Mouse (Mus musculus) kidney, postnatal 25 days (tissue): ENCODE measurements around the gene Rhbg.

ENCODE experiments used
- DNase-seq, 2 experiments: peaks; one replicate each; pipeline ENCODE4 v3.0.0; 2021; ENCODE audit warnings: mixed read lengths in 2 of 2

Gene Rhbg

DNA sequence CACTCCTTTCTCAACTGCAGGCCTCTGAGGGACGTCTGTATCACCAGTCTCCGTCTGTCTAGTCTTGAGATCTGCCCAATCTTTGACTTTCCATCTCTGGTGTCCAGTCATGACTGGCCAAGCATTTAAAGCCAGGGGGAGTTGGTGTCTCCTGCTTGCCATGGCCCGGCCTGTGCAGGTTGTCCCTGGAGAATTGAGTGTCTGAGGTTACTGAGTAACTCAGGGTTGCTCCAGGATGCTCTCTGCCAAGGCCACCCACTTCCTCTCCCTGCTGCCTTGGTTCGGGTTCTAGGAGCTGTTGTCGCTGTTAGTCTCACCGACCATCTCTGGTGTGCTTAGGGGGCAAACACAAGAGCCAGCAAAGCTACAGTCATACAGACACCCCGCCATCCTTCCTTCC, 1.9 kb upstream of the Rhbg start:
- peak in 1 of 2 experiments; percentile 38 for DNase-seq

DNA sequence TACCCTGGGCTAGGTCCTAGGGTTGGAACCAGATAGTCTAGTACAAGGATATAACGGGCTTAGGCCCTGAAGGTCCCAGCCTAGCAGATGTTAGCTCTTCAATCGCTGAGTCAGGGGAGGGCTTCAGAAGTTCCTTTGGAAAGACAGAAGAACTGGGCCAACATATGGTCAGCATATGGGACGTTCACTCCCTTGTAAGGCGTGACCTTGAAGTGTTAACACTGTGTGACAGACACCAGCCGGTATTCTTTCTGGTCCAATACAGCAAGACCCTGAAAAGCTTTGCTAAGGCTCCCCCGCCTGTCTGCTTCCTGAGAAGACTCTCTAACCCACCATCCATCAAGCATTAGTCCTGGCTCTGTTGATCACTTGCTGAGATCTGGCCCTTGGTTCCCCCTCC, 1.4 kb upstream of the Rhbg start:
- no peak for DNase-seq

DNA sequence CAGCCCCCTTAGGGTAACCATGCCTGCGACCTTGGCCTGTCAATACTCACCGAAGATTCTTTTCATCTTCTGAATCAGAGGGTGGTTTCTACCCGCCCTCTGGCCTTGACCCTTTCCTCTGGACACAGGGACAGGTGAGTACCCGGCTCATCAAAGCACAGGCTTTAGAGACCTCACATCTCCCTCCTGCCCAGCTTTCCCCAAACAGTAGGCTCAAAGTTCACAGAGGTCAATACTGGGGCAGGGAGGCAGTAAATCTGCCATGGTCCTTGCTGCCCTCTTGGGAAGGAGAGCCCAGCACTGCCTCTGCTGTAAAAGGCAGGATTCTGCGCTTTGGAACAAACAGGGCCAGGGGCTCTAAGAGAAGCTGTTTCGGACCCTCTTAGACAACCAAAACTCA, 1.8 kb downstream of the Rhbg start:
- DNase-seq = peak in 1 of 2 experiments; percentile 25

DNA sequence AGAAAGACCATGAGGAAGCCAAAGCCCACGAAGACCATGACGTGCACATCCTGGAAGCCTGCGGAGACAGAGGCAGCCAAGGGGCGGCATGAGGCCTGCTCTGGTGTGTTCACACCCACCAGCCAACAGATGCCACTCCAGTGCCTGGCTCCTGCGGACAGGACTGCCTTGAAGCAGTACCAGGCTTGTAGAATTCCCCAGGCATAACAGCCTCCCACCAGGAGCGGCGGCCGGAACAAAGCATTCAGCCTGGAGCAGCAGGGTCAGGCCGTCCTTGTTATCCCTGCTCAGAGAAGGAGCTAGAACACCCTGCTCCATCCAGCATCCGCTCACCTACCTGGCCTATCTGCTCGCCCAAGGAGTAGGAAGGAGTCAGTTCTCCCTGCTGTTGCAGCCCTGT, 6.1 kb downstream of the Rhbg start:
- DNase-seq = peak in 1 of 2 experiments; percentile 40

DNA sequence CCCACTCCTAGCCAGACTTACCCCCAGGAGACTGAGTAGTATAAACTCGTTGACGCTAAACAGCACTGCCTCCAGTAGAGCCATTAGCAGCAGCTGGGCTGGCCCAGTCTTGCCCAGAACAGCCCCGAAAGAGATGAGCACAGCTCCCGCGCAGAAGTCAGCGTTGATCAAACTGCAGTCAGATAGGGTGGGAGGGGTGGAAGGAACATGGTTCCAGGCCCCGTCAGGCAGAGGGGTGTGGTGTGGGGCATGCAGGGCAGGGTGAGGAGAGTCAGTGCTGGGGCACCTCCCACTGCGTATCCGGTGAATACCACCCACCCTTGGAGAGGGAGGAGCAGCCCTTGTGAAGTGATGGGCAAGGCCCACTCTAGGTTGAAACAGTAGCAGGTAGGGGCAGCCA, 6.8 kb downstream of the Rhbg start:
- peak in 1 of 2 experiments; percentile 35 for DNase-seq

DNA sequence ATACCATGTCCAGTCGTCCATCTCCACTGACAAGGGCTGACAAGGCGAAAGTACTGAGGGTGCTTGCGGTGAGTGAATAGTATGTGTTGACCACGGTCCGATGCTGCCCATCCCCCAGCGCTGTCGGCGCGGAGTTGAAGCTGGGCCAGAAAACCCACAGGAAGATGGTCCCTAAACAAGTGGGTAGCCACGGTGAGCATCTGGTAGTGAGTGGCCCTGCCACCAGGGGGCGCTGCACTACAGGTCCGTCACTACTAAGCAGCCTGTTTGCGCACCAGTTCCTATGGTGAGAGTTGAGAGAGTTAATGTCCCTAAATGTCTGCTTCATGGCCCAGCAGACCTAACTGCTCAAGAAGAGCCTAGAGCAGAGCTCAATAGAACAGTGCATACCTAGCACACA, 8.7 kb downstream of the Rhbg start:
- DNase-seq = peak; percentile 74 to 80

DNA sequence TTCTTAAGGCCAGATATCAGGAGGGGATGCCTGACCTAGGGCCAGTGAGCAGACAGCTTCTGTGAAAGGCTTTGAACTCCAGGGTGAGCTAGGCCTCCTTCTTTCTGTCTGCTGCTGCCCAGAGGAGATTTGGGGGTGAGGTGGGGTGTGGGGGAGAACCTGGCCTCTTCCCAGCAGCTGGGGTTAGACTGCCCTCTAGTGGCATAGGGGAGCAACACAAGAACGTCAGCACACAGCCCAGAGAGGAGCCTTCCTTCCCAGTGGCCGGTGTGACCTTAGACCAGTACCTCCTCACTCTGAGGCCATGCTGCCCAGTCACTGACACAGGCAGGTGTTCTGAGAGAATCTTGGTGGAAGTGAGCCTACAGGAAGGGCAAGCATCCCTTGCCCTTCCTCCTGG, 10.4 kb downstream of the Rhbg start:
- DNase-seq = peak; percentile 52 to 56

DNA sequence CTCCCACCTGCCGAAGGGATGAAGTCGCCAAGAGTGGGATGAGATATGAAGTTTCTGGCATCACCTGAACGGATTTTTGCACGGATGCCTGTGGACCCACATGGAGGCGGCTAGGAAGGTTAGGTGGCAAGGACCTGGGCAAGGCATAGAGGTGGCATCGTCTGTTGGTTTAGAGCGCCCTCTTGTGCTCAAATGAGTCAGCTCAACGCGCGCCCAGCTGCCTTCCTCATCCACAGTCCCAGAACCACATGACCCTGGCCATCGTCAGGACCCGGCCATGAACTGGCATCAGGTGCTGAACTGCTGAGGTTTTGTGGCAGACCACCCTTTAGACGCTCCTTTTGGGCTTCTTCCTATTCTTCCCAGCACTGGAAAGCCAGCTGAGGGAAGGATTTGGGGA, 12.0 kb downstream of the Rhbg start:
- peak; percentile 74 to 86 for DNase-seq

DNA sequence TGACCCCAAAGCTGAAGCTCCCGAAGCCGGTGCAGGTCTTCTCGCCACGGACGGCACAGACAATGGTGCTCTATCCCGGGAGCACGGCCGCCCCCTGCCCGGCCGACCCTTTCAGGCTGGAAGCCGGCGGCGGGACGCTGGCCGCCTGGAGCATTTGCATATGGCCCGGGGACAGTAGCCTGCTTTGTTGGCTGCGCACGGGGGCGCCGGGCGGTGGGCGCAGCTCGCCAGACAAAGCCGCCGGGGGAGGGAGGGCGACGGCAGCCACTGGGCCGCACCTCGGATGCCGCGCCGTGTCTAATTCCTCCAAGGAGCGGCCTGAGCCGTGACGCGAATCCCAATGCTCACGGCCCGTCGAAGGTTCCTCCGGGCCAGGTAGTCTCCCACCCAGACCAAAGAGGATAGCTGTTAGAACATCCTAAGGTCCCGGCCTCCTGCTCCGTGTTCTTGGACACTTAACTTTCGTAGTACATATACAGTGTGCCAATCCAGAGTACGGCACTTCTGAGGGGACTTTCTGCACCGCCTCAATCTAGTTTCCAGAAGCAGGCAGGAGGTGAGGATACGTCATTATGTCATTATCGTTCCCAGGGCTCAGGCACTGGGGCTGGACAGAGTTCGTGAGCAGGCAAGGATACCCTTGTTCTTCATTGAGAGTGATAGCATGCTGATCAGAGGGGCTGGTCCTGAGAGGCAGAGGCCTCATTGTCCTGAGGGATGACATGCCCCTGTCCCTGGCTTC, 13.3 kb downstream of the Rhbg start:
- DNase-seq = no peak

DNA sequence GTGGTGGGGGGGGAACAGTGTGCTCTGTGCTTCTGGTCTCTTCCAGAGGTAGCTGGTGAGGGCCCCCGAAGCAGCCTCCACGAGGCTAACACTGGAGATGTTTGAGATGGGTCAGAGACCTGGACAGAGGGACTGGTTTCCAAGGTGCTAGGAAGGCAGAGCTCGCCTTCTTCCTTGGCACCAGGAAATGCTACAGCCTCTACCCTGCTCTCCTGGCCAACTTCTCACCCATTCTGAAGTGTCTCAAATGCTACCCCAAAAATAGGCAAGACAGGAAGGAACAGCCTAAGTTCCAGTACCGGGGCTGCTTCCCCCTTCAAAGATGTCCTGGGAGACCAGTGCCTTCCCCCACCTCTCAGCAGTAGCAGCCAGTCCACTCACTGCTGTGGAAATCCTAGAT, 15.1 kb downstream of the Rhbg start:
- no peak for DNase-seq

DNA sequence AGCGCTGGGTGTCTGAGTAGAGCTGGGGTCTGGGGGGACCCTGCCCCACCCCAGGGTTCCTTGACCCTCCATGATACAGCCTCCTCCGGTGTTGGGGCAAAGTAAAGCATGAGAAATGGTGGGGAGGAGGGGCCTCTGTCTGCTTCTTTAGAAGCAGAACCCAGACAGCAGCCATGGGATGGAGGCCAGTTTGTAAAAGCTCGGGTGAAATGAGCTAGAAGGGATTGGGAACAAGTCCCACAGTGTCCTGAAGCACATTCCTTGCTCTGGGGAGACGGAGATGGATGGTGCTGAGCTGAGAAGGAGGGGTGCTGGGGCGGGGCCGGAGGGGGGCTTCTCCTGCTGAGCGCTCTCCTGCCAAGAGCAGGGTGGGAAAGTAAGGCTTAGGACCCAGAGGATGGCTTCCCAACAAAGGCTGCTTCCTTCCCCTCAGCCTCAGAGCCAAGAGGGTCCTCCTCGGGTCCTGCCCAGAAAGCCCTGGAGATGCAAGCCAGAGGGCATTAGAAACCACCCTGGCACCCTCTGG, 15.6 kb downstream of the Rhbg start:
- DNase-seq = no peak

DNA sequence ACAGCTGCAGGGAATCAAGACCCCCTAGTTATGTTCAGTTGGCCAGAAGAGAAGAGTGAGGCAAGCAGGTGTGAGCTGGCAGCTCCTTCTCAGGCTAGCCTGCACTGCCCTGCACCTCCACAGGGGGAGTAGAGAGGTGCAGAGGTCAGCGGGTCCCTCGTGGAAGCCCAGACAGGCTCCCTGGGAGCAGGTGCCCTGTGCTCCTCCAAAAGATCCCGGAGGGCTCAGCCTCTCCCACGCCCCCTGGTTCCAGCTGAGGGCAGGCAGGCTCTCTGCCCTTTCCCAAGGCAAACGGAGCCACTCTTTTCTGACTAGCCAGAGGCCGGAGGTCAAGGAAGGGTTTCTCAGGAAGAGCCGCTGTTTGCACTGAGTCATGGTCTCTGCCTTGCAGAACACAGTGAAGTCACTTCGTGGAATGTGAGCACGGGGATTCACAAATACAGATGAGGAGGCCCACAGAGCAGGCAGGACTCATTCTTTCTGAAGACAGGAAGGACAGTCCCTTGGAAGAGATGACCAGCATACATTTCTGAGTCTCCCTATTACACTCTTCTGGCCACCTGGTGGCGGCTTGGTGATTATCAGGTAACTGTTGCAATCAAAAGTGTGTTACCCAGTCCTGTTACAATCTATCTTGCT, 16.8 kb downstream of the Rhbg start:
- peak; percentile 43 to 61 for DNase-seq

DNA sequence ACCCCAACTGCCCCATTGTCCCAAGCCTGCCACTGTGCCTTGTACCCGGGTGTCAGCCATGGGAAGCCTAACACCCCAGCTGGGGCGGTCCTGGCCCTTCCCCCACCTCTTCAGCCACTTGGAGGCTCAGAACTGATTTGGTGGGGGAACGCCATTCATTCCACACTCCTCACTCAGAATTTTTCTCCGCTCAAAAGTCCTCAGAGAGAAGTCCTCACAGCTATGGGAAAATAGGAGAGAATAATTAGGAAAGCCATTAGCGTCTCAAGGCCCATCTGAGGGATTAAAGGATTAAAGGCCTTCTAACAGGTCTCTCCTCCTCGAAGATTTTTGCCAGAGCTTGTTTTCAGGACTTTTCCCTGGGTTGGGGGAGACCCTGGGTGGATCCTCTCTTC, 17.4 kb downstream of the Rhbg start:
- no peak for DNase-seq

DNA sequence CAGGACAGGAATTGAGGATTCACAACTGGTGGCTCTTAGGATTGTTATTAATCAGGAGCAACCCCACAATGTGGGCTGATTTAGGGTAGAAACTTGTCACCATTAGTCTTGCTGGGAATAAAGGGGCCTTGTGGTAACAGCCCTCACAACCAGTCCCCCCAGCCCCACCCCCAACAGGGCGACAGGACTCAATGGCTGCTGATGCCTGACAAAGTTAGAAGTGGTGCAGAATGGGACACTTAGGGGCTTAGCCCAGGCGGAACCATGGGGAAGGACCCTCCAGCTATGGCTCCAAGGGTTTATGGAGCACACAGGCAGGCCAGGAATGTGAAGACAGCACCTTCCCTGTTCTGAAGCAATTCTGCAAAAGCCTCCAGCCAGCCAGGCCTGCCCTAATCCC, 18.9 kb downstream of the Rhbg start:
- no peak for DNase-seq

DNA sequence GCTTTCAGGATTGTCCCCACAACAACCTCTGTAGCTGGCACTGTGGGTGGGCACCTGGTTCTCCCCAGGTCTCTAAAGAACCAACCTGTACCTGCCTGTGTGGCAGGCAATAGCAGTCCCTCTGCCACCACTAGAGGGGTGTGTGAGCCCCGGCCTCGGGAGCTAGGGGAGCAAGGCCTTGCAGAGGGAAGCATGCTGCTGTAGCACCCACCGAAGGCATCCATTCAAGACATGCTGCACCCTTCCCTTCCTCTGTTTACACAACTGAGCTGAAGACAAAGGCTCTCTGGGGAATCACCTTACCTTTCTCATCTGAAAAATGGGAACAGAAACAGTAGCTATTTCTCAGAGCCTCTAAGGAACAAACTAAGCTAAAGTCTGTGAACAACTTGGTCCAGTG, 19.3 kb downstream of the Rhbg start:
- no peak for DNase-seq

DNA sequence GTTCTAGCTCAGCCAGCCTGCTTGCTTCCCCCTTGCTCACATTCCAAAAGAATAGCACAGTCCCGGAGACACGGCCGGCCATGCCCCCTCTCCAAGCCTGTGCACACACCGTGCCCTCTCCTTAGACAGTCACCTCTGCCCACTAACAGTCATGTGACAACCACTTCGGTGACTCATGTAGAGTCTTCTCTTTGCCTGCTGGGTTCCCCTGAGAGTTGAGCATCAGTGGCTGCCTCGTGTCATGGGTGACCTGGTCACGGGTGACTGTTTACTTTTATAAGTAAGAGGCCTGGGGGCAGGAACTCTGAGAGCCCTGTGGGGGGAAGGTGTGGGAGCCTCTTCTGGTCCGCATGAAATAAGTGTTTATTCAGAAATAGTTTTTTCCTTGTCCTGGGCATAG, 20.5 kb downstream of the Rhbg start:
- DNase-seq = no peak

DNA sequence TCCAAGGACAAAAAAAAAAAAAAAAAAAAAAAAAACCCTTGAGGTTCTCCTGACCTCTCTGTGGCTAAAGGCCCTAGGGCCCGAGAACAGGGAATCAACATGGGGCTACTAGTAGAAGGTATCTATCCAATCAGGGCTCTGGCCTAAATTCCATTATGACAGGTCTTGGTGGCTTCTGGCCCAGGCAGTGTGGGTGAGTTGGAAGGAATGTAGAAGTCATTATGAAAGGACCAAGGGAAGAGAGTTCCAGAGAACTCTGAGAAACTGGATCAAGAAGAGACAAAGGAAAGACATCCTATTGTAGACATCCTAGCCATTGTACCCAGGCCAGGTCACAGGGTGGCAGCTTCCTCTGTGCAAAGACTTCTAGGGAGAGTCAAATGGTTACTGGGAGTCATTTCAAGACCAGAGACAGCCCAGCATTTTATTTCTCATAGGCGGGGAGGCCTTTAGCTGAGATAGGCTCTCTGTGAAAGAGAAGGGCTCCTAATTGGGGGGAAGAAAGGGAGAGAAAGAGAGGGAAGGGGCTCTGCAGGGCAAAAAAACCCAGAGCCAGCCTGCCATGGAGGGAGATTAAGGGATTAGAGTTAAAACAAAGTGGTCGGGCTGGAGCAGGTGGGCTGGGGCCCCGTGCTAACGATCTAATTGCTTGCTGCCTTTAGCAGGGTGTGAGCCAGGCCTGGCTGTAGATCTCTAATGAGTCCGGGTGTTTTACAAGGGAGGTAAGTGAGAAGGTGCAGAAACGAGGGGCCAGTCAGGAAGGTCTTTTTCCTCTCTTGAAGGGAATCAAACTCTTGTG, 21.5 kb downstream of the Rhbg start:
- no peak for DNase-seq

DNA sequence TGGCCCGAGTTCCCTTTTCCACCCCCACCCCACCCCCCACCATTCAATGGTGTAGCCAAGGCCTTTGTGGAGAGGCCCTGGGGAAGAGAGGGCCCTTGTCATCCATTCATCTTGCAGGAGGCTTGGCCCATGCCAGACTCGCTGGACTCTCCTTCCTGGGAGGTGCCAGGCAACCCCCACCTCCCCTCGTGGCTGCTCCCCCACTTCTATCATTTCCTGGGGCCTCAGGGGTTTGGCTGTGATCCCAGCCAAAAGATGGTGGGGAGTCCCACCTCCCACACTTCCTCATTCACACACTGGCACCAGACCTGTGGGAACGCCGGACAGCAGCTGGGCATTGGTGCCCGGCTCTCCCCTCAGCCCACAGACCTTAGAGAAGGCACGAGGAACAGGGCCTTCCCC, 22.2 kb downstream of the Rhbg start:
- DNase-seq = no peak

DNA sequence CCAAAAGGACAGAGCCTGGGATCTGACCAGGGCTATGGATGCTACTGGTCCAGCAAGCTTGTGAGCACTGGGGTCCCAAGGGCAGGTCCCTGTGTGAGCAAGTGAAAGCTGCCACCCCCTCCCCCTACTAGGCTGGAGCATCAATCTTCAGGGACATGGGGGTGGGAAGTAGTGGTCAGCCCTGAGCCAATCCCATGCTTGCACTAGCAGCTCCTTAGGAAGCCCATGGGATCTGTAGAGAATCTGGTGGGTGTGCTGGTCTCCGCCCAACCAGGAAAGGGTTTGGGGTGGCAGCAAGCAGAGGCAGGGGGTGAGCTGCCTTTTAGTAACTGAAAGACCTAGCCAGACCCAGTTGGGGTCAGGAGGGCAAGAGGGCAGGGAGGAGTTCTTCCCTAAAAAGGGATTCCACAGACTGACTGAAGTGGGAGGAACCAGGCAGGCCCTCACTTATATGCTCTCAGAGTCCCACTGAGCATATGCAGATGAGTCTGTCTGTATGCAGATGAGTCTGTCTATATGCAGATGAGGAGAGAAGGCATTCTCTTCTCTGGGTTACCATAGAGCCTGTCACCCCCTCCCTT, 23.4 kb downstream of the Rhbg start:
- no peak for DNase-seq

DNA sequence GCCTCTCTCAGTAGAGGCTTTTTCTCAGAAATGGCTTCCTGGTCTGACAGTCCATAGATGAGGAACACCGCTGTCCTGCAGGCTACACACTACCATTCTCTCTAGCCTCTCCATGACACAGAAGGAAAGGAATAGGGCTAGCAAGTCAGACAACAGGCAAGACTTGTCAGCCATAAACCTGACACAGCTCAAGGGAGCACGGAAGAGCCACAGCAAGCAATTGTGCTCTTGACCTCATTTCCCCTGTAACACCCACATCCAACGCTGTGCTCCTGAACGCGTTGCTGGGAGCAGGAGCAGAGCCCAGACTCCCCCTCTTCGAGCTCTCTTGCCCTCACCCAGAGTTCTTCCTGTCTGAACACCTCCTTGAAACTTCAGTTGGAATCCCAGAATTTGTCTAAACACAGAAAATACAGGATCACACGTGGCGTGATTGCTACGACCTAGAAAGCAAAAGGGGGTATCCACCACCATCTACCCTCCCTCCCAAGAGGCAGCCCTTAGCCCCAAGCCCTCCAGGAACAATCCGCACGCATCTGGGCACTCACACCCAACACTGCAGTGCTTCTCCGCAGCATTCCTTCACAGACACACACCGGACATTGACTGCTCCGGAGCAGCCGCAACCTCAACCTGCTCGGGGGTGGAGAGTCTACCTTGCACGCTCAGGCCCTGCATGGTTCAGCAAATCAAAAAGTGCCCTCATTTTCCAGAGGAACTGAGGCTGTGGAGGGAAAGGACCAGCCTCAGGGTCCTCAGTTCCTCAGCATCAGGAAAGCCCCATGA, 24.1 kb downstream of the Rhbg start:
- DNase-seq = peak in 1 of 2 experiments; percentile 34

DNA sequence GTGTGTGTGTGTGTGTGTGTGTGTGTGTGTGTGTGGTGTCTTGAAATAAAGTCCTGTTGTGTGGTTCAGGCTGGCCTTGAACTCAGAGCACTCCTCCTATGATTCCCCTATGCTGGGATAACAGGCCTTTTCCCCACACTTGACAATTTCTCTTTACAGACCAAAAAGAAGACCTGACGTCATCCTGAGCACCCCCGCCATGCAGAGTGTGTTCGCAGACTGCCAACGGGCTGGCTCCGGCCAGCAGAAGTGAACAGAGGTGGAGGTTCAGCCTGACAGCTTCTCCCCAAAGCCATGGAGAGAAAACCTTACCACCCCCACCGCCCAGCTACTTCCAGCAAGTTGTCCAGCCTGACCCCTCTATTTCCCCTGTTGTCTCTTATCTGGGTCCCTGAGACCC, 25.0 kb downstream of the Rhbg start:
- DNase-seq = no peak

DNA sequence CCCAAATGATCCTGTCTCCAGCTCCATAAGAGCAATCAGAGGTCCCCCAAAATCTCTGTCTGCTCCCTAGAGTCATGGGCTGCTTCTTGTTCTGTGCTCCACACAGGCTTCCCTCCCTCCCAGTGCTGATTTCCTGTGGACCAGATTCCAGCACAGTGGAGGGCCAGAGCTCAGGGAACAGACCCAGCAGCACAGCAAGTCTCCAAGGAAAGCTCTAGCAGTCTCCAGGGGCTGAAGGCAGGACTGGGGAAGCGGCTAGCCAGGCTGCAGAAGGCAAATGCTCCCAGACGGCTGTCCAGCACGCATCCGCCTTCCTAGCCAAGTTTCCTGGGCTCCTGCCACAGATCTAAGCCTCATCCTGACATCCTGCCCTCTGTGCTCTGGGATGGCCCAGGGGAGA, 25.6 kb downstream of the Rhbg start:
- DNase-seq = peak in 1 of 2 experiments; percentile 11
